6 mouse cellular contexts compared by ENCODE assay signal in the genomic region with DNA sequence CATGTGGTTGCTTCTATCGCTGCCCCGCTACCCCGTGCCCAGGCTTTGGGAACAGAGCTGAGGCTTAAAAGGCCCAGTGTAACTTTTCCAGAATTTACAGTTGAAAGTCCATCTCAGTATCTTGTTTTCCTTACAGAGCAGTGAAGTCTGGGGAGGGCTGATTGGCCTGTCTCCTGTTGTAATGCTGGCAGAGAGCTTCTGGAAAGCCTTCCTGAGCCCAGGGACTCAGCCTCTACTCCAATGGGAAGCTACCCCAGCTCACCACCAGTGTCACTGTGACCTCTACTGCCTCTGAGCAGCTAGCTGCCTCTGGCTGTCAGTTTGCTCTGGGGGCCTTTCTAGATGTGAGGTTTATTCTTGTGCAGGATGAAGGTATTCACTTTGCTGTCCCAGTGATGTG.
"Had no signal": no experiment of that assay in that cellular context is flagged by ENCODE, and none has a peak within 500 bp of the region (broad histone marks: within the 10 kb centered on the region; RNA-seq: fewer than 3 reads in every experiment).

No protein-coding gene starts in this region.

- DNase-seq: kidney, postnatal 25 days; liver, embryonic 13.5 days; lung, adult 18-20 months; right cerebral cortex, adult 18-20 months; right cerebral cortex, postnatal 25 days; thymus, postnatal 4 days had no signal
